Mouse (Mus musculus) ovary, postnatal 10 days (tissue): ENCODE results near the gene Gstp1.
"Not testable (repeated sequence)": the region's sequence is repeated elsewhere in the genome, so short reads cannot be mapped to it uniquely, and the experiment has no call there.

Experiments used
- DNase-seq: peaks from one replicate; pipeline ENCODE4 v3.0.0; 2022; ENCODE audit warnings: low spot score

The Gstp1 gene

GRCm38 (mm10) chr19:4037788-4038232, at the start of gene Gstp1:
TSS of gene Gstp1 (minus strand) at chr19:4037985.
- peak; percentile 64 for DNase-seq

DNA sequence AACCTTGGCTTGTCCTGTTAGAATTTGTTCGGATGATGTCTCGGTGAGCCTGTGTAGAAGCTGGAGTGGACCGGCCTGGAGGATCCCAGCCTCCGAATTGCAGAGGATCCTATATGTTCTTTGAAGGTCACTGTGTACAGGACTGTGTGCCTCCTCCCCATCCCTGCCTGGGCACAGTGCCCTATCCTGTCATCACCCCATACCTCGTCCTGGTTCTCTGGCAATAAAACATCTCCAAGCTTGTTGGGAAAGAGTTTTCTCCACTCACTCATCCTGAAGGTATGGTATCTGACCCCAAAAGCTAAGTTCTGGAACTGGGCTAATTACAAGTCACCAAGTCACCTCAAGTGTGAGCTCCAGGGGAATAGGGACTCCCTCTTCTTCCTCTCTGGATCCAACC, 49.3 kb upstream of the Gstp1 start:
- DNase-seq: no peak

- DNase-seq: no peak
These were observed 48.4 kb upstream of the Gstp1 start for GRCm38 (mm10) chr19:4086156-4086555.

- DNase-seq: no peak
These were observed 47.2 kb upstream of the Gstp1 start for GRCm38 (mm10) chr19:4084984-4085383.

DNA sequence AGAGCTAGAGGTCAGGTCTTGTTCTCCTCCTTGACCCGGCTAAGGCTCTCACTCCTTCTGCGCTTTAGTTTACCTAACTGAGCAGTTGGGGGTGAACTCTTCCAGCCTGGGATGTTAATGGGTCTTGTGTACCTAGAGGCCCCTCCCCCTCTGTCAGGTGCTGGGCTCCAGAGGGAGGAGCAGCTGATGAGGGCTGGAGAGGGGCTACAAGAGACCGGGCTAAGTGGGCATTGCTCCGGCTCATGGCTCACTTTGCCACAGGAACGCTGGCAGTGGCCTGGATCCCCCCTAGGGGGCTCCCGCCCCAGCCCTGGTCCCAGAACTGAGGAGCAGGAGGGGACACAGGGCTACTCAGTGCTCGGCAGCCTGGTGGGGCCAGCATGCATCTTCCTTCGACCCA, 46.0 kb upstream of the Gstp1 start:
- no peak for DNase-seq

- no peak for DNase-seq
These were observed 45.5 kb upstream of the Gstp1 start for GRCm38 (mm10) chr19:4083316-4083715.

DNA sequence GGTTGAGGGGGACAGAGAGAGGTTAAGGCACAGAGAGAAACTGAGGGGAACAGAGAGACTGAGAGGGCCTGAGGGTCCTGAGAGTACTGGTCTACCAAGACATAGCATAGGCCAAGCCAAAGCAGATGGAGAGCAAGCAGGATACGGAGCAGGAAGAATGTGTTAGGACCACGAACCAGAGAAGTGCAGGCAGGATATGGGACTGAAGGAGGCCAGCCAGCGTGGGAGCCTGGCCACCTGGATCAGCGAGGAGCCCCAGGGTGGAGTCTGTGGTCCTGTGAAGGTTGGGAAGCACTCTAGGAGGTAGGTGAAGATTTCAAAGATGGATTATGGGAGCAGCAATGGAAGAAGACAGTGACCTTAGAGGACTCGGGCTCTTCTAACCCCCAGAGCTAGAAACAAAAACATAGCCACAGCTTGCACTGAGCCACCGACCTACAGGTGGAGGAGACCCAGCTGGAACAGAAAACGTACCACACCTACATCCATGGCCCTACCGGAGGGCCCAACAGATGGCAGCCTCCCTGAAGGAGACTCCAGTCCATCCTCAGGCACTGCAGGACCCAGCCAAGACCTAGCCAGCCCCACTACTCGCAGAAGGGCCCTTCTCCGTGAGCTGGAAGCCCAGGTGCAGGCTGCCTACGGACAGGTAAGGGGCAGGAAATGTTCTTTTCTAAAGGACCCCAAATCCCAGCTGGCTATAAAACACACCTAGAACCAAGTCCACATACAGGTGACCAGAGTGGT, 44.6 kb upstream of the Gstp1 start:
- DNase-seq: no peak

DNA sequence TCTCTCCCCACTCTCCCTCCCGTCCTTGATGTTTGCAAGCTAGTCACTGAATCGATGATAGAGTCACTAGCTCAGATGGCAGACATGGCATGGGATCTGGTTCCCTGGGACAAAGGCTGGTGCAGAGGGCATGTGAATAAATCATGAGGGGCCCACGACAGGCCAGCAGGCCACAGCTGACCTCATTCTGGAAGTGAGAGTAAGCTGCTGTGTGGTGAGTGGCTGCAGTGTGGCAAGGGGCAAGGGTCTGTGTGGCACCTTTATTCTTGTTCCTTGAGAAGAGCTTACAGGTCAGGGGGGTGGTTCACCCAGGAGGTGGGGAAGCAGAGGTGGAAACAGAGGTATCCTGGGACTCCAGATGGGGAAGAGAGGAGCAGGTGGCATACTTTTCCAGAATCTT, 43.6 kb upstream of the Gstp1 start, which contains the start of gene Cabp2:
Cabp2 (plus strand) TSS at position 185 of the 400 bp plus-strand sequence.
- no peak for DNase-seq

GRCm38 (mm10) chr19:4080511-4081009, 42.8 kb upstream of the Gstp1 start:
- no peak for DNase-seq

GRCm38 (mm10) chr19:4079594-4079993, 41.8 kb upstream of the Gstp1 start:
- DNase-seq: no peak

DNA sequence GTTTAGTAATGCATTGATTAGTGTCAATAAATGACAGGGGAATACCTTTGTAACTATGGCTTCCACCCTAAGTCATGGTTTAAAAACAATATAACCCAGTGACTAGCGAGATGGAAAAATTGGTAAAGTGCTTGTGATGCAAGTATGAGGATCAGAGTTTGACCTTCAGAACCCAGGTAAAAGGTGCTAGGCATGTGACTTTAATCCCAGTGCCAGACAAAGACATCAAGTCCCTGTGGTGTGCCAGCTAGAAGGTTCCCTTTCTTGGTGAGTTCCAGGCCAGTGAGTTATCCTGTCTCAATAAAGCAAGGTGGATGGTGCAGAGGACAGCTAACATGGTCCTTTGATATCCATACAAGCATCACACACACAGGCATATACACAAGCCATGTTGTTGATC, 37.7 kb upstream of the Gstp1 start:
- no peak for DNase-seq

DNA sequence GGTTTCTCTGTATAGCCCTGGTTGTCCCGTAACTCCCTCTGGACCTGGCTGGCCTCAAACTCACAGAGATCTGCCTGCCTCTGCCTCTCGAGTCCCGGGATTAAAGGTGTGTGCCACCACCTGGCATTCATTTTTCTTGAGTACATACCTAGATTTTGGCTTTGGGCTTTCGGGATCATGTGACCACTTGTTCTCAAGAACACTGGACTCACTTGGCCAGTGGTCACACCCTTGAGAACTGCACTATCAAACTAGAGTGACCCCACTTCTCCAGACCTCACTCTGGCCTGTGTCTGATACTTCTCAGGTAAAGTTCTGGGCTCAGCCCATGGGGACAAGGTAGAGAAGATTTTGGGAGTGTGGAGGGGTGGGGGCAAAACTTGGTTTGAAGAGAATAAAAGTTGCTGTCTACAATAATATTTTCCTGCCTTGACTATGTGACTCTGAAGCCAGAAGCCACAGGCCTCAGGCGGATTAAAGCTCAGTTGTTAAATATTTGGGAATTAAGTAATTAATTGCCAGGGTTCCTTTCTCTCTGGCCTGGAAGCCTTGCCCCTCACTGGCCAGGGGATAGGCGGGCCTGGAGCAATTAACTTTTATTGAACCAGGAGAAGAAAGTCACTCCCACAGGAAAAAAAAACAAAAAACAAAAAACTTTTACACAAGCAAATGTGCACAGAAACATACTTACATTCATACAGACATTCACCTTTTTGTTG, 35.1 kb upstream of the Gstp1 start:
- DNase-seq: no peak

DNA sequence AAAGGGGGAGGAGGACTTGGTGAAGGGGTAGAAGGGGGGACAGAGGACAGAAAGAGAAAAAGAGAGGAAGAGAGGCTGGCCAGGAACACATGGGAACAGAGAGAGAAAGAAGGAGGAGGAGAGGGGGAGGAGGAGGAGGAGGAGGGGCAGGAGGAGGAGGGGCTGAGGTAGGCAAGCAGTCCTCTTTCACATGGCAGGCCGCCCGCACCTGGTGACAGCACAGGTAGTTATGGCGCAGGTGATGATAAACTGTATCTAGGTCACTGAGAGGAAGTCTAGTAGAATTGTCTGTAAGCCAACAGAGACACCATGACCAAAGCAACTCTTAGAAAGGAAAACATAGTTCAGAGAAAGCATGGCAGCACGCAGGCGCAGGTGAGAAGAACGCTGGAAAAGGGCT, 33.6 kb upstream of the Gstp1 start:
- no peak for DNase-seq

DNA sequence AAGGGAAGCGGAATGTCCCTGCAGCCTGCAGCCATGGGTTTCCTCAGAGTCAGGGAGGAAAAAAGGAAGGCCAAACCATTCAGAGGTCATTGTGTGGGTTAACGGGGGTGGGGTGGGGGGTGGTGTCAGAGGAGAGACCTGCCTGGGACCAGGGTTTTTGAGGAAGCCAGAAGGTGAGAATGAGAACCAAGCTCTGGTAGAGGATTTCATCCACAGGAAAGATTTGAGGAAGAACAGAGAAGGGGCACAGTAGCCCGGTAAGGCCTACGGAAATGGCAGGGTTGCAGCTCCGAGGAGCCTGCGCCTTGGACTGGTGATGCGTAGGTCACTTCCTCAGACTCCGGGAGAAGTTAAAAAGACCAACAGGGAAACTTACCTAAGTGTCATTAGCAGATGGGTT, 33.0 kb upstream of the Gstp1 start:
- no peak for DNase-seq

GRCm38 (mm10) chr19:4070311-4070710, 32.5 kb upstream of the Gstp1 start:
- DNase-seq: no peak

GRCm38 (mm10) chr19:4068717-4069410, 31.1 kb upstream of the Gstp1 start:
- DNase-seq: no peak

DNA sequence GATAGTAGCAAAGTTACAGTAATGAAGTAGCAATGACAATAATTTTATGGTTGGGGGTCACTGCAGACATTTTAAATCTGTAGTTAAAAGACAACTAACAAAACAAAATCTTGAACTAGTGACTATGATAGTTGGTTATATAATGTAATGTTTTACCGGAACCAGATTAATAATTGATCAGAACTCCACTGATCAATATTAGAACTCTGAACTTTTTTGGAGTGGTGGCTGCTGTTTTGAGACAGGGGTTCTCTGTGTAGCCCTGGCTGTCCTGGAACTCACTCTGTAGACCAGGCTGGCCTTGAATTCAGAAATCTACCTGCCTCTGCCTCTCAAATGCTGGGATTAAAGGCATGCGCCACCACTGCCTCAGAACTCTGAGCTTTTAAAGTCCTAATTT, 30.5 kb upstream of the Gstp1 start:
- not testable (repeated sequence) for DNase-seq

GRCm38 (mm10) chr19:4066877-4067276, 29.1 kb upstream of the Gstp1 start:
- DNase-seq: no peak

DNA sequence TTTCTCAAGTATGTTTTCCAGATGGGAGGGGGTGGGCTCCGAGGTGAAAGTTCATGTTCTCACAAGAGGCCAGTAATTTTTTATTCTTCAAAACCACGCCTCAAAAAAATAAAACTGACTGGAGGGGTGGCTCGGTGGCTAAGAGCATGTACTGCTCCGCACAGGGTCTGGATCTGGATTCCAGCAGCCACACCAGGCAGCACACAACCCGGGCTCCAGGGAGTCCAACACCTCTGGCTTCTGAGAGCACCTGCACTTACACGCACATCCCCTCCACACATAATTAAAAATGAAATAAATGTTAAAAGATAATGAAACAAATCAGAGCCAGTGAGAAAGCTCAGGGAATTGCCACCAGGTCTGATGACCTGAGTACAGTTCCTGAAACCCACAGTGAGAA, 28.5 kb upstream of the Gstp1 start:
- no peak for DNase-seq

GRCm38 (mm10) chr19:4064501-4064900, 26.7 kb upstream of the Gstp1 start:
- DNase-seq: not testable (repeated sequence)

GRCm38 (mm10) chr19:4063357-4063756, 25.6 kb upstream of the Gstp1 start:
- DNase-seq: not testable (repeated sequence)

GRCm38 (mm10) chr19:4060899-4061465, 23.2 kb upstream of the Gstp1 start:
- DNase-seq: no peak
